Mouse (Mus musculus) megakaryocyte, embryonic 14.5 days (primary cell): ENCODE data around the gene Mylk4. TPM values are rescaled to one million over a fixed set of nuclear protein-coding genes. Genes with fewer than 3 reads are reported as not detected.

ENCODE experiments used
- H3K27me3 ChIP-seq: replicated peaks from 2 replicates; pipeline ENCODE3; 2012; ENCODE audit warnings: inconsistent platforms
- H3K36me3 ChIP-seq: replicated peaks from 2 replicates; pipeline ENCODE3; 2012; ENCODE audit warnings: low read length, inconsistent platforms, mixed read lengths
- H3K4me1 ChIP-seq: 2 replicates; pipeline ENCODE4 v1.6.1; 2012; ENCODE audit warnings: inconsistent platforms
- H3K4me3 ChIP-seq: replicated peaks from 2 replicates; pipeline ENCODE3; 2012; ENCODE audit warnings: moderate library complexity, mild to moderate bottlenecking, inconsistent platforms
- H3K9me3 ChIP-seq: 2 replicates; pipeline ENCODE4 v1.6.1; 2012; ENCODE audit warnings: inconsistent platforms
- FLI1 ChIP-seq: IDR thresholded peaks from 2 replicates; pipeline ENCODE4 v1.6.1; 2012; ENCODE audit warnings: low read length, inconsistent platforms, mixed read lengths
- GATA1 ChIP-seq: IDR thresholded peaks from 3 replicates; pipeline ENCODE4 v1.6.1; 2012; ENCODE audit warnings: mixed read lengths, low read length, inconsistent platforms, borderline replicate concordance
- polyA plus RNA-seq: library from polyadenylated mRNA; stranded (reverse); fragments of >175 nt; gene quantifications from 2 replicates; pipeline ENCODE4 v1.2.3, GENCODE M21; 2012; ENCODE audit warnings: low replicate concordance; ENCODE audit not compliant: insufficient read depth

Gene Mylk4
- polyA plus RNA-seq, 1 experiment = not detected

DNA sequence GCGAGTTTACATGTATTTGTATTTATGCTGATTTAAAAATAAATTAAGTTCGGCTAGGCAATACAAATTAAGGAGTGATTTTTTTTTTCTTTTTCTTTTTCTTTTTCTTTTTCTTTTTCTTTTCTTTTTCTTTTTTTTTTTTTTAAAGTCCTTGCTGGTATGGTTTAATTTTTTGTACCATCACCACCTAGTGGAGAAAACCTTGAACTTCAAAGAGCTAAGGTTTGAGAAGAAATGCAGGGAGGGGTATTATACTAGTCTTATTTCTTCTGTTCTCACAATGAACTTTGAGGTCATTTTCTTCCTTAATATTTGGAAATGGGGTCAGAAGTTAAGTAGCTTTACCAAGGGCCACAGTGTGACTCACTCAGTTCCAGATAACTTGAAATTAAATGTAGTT, 15.4 kb upstream of the Mylk4 start:
- Histone ChIP-seq H3K9me3 (no peaks in the 10 kb centered on the region), H3K4me3 (no peak overlapping the region), H3K36me3 (peaks cover 6% of the 10 kb centered on the region), H3K27me3 (no peaks in the 10 kb centered on the region), H3K4me1 (peaks cover 37% of the 10 kb centered on the region)
- TF ChIP-seq FLI1 (no peak), GATA1 (no peak)

GRCm38 (mm10) chr13:32797085-32797484, 13.3 kb upstream of the Mylk4 start:
- no peaks in the 10 kb centered on the region for H3K9me3 ChIP-seq
- no peak for TF ChIP-seq GATA1
- TF ChIP-seq FLI1 = no peak
- H3K4me1 ChIP-seq = peaks cover 19% of the 10 kb centered on the region
- no peak overlapping the region for H3K4me3 ChIP-seq
- no peaks in the 10 kb centered on the region for H3K36me3 ChIP-seq
- no peaks in the 10 kb centered on the region for H3K27me3 ChIP-seq

DNA sequence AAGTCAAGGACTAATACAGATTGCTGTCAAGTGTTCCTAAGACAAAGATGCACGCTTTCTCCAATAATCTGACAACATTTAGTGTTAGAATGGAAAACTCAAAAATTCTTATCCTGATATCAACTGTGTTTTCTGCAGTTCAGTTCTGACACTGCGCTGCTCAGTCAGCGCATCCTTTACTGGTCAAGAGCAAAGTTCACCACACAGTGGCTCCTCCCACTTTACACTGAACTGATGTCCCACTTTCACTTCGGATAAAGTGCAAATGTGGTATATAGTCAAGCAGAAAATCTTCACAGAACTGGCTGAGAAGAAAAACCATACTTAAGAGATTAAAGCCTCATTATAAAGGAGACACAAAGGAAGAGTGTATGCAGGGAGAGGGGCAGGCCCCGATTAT, 11.4 kb upstream of the Mylk4 start:
- Histone ChIP-seq H3K4me3 (no peak overlapping the region), H3K4me1 (peaks cover 10% of the 10 kb centered on the region)

DNA sequence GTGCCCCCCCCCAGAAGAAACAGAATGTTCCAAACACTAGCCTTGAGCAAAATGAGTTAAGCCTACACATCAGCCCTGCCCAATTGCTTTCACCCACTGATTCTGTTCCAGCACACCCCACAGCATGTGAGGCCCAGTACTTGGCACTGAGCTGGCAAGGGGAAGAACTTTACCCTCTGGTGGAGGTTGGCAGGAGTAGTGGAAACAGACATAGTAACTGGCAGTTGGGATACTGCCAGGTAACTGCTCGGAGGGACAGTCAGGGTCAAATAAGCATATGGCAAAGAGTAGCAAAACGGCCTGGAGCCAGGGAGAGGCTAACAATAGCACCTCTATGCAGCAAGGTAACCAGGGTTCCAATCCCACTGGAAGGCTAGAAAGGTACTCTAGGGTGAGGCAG, 10.9 kb upstream of the Mylk4 start:
- Histone ChIP-seq H3K9me3 (no peaks in the 10 kb centered on the region), H3K4me3 (no peak overlapping the region), H3K4me1 (peaks cover 7% of the 10 kb centered on the region; the same call in 1 of the 2 replicates), H3K36me3 (no peaks in the 10 kb centered on the region), H3K27me3 (no peaks in the 10 kb centered on the region)
- no peak for TF ChIP-seq GATA1
- no peak for TF ChIP-seq FLI1

More for the DNA sequence above, 11.4 kb upstream of the Mylk4 start:
- Histone ChIP-seq H3K36me3 (no peaks in the 10 kb centered on the region), H3K27me3 (no peaks in the 10 kb centered on the region), H3K9me3 (no peaks in the 10 kb centered on the region)
- no peak for TF ChIP-seq FLI1
- no peak for TF ChIP-seq GATA1

DNA sequence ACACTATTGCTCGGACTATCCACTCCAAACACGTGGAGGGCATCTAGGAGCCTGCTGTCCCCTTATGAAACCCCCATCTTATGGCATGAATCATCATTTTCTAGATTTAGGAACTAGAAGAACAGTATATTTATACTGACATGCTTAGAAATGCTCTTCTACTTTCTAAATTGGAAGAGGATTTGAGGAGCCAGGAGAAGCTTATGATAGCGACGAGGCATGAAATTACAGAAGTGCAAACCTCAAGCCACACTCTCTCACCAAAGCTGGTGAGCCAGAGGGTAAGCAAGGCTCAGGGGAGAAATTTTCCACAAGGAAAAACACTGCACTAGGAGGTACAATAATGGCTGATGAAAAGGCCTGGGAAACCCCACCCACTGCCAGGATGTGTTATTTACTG, 6.0 kb upstream of the Mylk4 start:
- no peaks in the 10 kb centered on the region for H3K36me3 ChIP-seq
- peaks cover 2% of the 10 kb centered on the region for H3K27me3 ChIP-seq
- no peak for TF ChIP-seq FLI1
- no peak for TF ChIP-seq GATA1
- H3K4me1 ChIP-seq = 0 out of 2 replicates have a peak, but pooled peaks cover 4% of the 10 kb centered on the region
- no peak overlapping the region for H3K4me3 ChIP-seq
- no peaks in the 10 kb centered on the region for H3K9me3 ChIP-seq

- peaks cover 2% of the 10 kb centered on the region for H3K27me3 ChIP-seq
- no peak for TF ChIP-seq FLI1
- 0 out of 2 replicates have a peak, but pooled peaks cover 4% of the 10 kb centered on the region for H3K4me1 ChIP-seq
- H3K9me3 ChIP-seq = no peaks in the 10 kb centered on the region
- no peaks in the 10 kb centered on the region for H3K36me3 ChIP-seq
- no peak overlapping the region for H3K4me3 ChIP-seq
Measured at GRCm38 (mm10) chr13:32787584-32787983, 3.8 kb upstream of the Mylk4 start.

- Histone ChIP-seq H3K36me3 (no peaks in the 10 kb centered on the region), H3K4me1 (0 out of 2 replicates have a peak, but pooled peaks cover 4% of the 10 kb centered on the region), H3K4me3 (no peak overlapping the region), H3K9me3 (no peaks in the 10 kb centered on the region), H3K27me3 (peaks cover 4% of the 10 kb centered on the region)
- TF ChIP-seq GATA1 (no peak), FLI1 (no peak)
Measured at GRCm38 (mm10) chr13:32783055-32783454, 699 bp downstream of the Mylk4 start.

DNA sequence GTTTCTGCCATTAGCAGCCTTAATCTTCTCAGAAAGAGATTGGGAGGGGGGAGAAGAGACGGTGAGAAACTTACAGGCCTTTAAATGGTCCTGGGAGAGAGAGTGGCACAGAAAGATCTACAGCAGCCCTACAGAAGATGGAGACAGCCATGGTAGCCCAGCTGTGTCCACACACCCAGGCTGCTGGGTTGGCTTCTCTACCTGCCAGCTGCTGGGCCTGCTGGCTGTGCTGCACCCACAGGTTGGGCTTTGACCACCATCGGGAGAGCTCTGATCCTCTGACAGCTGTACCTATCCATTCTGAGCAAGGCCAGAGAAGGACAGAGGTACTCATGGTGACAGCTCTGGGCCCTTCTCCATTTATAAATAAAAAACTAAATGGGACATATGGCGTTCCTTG, 4.9 kb downstream of the Mylk4 start:
- H3K4me1 ChIP-seq = no peaks in the 10 kb centered on the region
- H3K27me3 ChIP-seq = peaks cover 11% of the 10 kb centered on the region
- no peak for TF ChIP-seq GATA1
- TF ChIP-seq FLI1 = no peak
- H3K9me3 ChIP-seq = no peaks in the 10 kb centered on the region
- no peak overlapping the region for H3K4me3 ChIP-seq
- no peaks in the 10 kb centered on the region for H3K36me3 ChIP-seq

DNA sequence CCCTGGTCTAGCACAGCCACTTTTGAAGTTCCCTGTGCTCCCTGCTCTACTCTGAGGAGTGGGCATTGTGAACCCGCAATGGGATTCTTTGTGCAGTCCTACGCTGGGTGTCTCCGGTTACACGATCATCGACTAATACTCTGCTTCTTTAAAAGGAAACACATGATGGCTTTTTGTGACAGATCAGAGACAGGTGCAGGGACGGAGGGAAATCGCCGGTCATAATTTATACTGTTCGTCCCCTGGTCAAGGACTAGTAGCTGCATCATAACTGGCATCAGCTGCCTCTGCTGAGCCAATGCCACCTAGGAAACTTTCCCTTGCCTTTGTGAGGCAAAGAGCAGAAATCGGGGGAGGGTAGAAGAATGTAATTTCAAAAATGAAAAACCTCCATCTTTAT, 7.4 kb downstream of the Mylk4 start:
- H3K36me3 ChIP-seq = no peaks in the 10 kb centered on the region
- no peaks in the 10 kb centered on the region for H3K9me3 ChIP-seq
- H3K4me3 ChIP-seq = no peak overlapping the region
- TF ChIP-seq FLI1 (no peak), GATA1 (no peak)
- H3K4me1 ChIP-seq = no peaks in the 10 kb centered on the region
- H3K27me3 ChIP-seq = peaks cover 13% of the 10 kb centered on the region

GRCm38 (mm10) chr13:32775889-32776288, 7.9 kb downstream of the Mylk4 start:
- TF ChIP-seq GATA1 (no peak), FLI1 (no peak)
- Histone ChIP-seq H3K4me3 (no peak overlapping the region), H3K4me1 (no peaks in the 10 kb centered on the region), H3K9me3 (no peaks in the 10 kb centered on the region), H3K27me3 (peaks cover 13% of the 10 kb centered on the region), H3K36me3 (no peaks in the 10 kb centered on the region)

- Histone ChIP-seq H3K36me3 (no peaks in the 10 kb centered on the region), H3K4me3 (no peak overlapping the region), H3K27me3 (peaks cover 9% of the 10 kb centered on the region), H3K4me1 (no peaks in the 10 kb centered on the region), H3K9me3 (no peaks in the 10 kb centered on the region)
- TF ChIP-seq GATA1 = no peak
- no peak for TF ChIP-seq FLI1
Measured at GRCm38 (mm10) chr13:32769960-32770359, 13.8 kb downstream of the Mylk4 start.
